Mouse (Mus musculus): ENCODE results near the gene Syt7.

GRCm38 (mm10) chr19:10397479-10398153 is 8.7 kb downstream of the Syt7 start:
- TF ChIP-seq GATA1 (IDR thresholded peaks at IDR 0.05; ENCODE audit: borderline replicate concordance, low read length), result no peak
- TF ChIP-seq FLI1 (IDR thresholded peaks at IDR 0.05; ENCODE audit: low read length), result no peak
